Mouse (Mus musculus): ENCODE data around the gene Spem2. TPM values are rescaled to one million over a fixed set of nuclear protein-coding genes. Genes with fewer than 3 reads are reported as not detected.

Gene Spem2
- polyA plus RNA-seq, 1 experiment from 2014 or later: not detected

GRCm38 (mm10) chr11:69853994-69854393, 35.7 kb upstream of the Spem2 start:
- peaks cover 9% of the 10 kb centered on the region for H3K27me3 ChIP-seq (ENCODE audit: control insufficient read depth, insufficient read depth, low read length)
- no peak for ATAC-seq (ENCODE audit: low FRiP score, low TSS enrichment)
- WGBS: 63% methylated on average over 7 of the region's 7 CpGs

GRCm38 (mm10) chr11:69850754-69851153, 32.5 kb upstream of the Spem2 start:
- Histone ChIP-seq H3K4me3 (ENCODE audit: low read length) (no peak overlapping the region), H3K4me2 (replicated peaks; ENCODE audit: low read depth, low read length) (no peak overlapping the region), H3K9me3 (ENCODE audit: control insufficient read depth, low read length) (no peaks in the 10 kb centered on the region), H3K27me3 (ENCODE audit: control insufficient read depth, insufficient read depth, low read length) (no peaks in the 10 kb centered on the region), H3K36me3 (ENCODE audit: control insufficient read depth, insufficient read depth, low read length) (peaks cover 43% of the 10 kb centered on the region), H3K27ac (ENCODE audit: low read depth, low read length) (no peak overlapping the region), H3K9ac (ENCODE audit: low read depth, low read length) (no peak overlapping the region), H3K4me1 (ENCODE audit: control insufficient read depth, insufficient read depth, low read length) (peaks cover 12% of the 10 kb centered on the region)
- ATAC-seq (ENCODE audit: low FRiP score, low TSS enrichment): no peak
- WGBS: 73% methylated on average over 8 of the region's 8 CpGs

More at GRCm38 (mm10) chr11:69853994-69854393, 35.7 kb upstream of the Spem2 start:
- Histone ChIP-seq H3K4me2 (replicated peaks; ENCODE audit: low read depth, low read length) (no peak overlapping the region), H3K36me3 (ENCODE audit: control insufficient read depth, insufficient read depth, low read length) (peaks cover 33% of the 10 kb centered on the region), H3K4me1 (ENCODE audit: control insufficient read depth, insufficient read depth, low read length) (peaks cover 4% of the 10 kb centered on the region; the same call in 1 of the 2 replicates), H3K9ac (ENCODE audit: low read depth, low read length) (no peak overlapping the region), H3K9me3 (ENCODE audit: control insufficient read depth, low read length) (no peaks in the 10 kb centered on the region), H3K4me3 (ENCODE audit: low read length) (no peak overlapping the region), H3K27ac (ENCODE audit: low read depth, low read length) (no peak overlapping the region)

GRCm38 (mm10) chr11:69849884-69850283, 31.6 kb upstream of the Spem2 start:
- ATAC-seq (ENCODE audit: low FRiP score, low TSS enrichment): no peak
- no peak overlapping the region for H3K4me2 ChIP-seq (replicated peaks; ENCODE audit: low read depth, low read length)
- peaks cover 43% of the 10 kb centered on the region for H3K36me3 ChIP-seq (ENCODE audit: control insufficient read depth, insufficient read depth, low read length)
- H3K9me3 ChIP-seq (ENCODE audit: control insufficient read depth, low read length): no peaks in the 10 kb centered on the region
- no peak overlapping the region for H3K9ac ChIP-seq (ENCODE audit: low read depth, low read length)
- 93% methylated on average over 15 of the region's 15 CpGs for WGBS
- H3K27me3 ChIP-seq (ENCODE audit: control insufficient read depth, insufficient read depth, low read length): no peaks in the 10 kb centered on the region
- no peak overlapping the region for H3K4me3 ChIP-seq (ENCODE audit: low read length)
- H3K4me1 ChIP-seq (ENCODE audit: control insufficient read depth, insufficient read depth, low read length): peaks cover 8% of the 10 kb centered on the region; the same call in 1 of the 2 replicates
- H3K27ac ChIP-seq (ENCODE audit: low read depth, low read length): no peak overlapping the region

DNA sequence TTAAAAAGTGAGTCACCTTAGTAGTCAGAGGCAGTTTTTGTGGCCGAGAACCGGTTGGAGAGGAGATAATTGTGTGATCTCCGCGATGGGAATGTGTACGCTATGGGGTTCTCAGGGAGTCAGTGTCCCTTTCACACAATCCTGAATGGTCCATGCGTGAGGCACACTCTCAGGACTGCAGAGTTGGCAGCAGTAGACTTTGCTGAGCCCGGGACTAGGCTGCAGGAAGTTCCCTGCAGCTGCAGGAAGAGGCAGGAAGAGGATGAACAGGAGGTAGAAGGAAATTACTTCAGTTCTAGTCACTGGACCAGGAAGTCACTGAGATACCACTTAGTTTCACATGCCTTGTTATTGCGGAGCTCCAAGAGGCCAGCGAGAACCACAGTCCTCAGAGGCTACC, 30.9 kb upstream of the Spem2 start:
- Histone ChIP-seq H3K4me3 (ENCODE audit: low read length) (no peak overlapping the region), H3K36me3 (ENCODE audit: control insufficient read depth, insufficient read depth, low read length) (peaks cover 43% of the 10 kb centered on the region), H3K9me3 (ENCODE audit: control insufficient read depth, low read length) (no peaks in the 10 kb centered on the region), H3K9ac (ENCODE audit: low read depth, low read length) (no peak overlapping the region), H3K4me2 (replicated peaks; ENCODE audit: low read depth, low read length) (no peak overlapping the region), H3K27me3 (ENCODE audit: control insufficient read depth, insufficient read depth, low read length) (no peaks in the 10 kb centered on the region), H3K4me1 (ENCODE audit: control insufficient read depth, insufficient read depth, low read length) (peaks cover 8% of the 10 kb centered on the region; the same call in 1 of the 2 replicates), H3K27ac (ENCODE audit: low read depth, low read length) (no peak overlapping the region)
- 85% methylated on average over 9 of the region's 9 CpGs for WGBS
- no peak for ATAC-seq (ENCODE audit: low FRiP score, low TSS enrichment)

DNA sequence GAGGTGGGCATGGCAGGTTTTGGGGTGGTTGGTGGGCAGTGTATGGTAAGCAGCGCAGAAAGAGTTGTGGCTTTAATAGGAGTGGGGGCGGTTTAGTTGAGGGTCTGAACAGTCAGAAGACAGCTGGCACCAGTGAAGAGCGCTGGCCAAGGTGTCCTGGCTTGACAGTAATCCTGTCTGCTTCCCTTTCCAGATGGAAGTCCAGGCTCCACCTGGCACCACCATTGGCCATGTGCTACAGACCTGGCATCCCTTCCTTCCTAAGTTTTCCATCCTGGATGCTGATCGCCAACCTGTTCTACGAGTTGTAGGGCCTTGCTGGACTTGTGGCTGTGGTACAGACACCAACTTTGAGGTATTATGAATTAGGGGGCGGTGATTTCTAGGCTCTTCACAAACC, 29.8 kb upstream of the Spem2 start:
- peaks cover 43% of the 10 kb centered on the region for H3K36me3 ChIP-seq (ENCODE audit: control insufficient read depth, insufficient read depth, low read length)
- peak overlapping the region; percentile 82; the same call in 1 of the 2 replicates for H3K4me2 ChIP-seq (replicated peaks; ENCODE audit: low read depth, low read length)

GRCm38 (mm10) chr11:69846738-69847688, 28.7 kb upstream of the Spem2 start:
- ATAC-seq (ENCODE audit: low FRiP score, low TSS enrichment): peak; percentile 45
- Histone ChIP-seq H3K9me3 (ENCODE audit: control insufficient read depth, low read length) (no peaks in the 10 kb centered on the region), H3K9ac (ENCODE audit: low read depth, low read length) (peak overlapping the region; percentile 86), H3K4me1 (ENCODE audit: control insufficient read depth, insufficient read depth, low read length) (peaks cover 8% of the 10 kb centered on the region; the same call in 1 of the 2 replicates), H3K4me3 (ENCODE audit: low read length) (peak overlapping the region; percentile 80), H3K4me2 (replicated peaks; ENCODE audit: low read depth, low read length) (peak overlapping the region; percentile 82), H3K27me3 (ENCODE audit: control insufficient read depth, insufficient read depth, low read length) (no peaks in the 10 kb centered on the region), H3K36me3 (ENCODE audit: control insufficient read depth, insufficient read depth, low read length) (peaks cover 39% of the 10 kb centered on the region), H3K27ac (ENCODE audit: low read depth, low read length) (peak overlapping the region; percentile 97)
- 7% methylated on average over 37 of the region's 37 CpGs for WGBS

More for the DNA sequence above, 29.8 kb upstream of the Spem2 start:
- Histone ChIP-seq H3K9ac (ENCODE audit: low read depth, low read length) (no peak overlapping the region), H3K27me3 (ENCODE audit: control insufficient read depth, insufficient read depth, low read length) (no peaks in the 10 kb centered on the region), H3K4me3 (ENCODE audit: low read length) (peak overlapping the region; percentile 80; the same call in 1 of the 2 replicates), H3K27ac (ENCODE audit: low read depth, low read length) (no peak overlapping the region), H3K4me1 (ENCODE audit: control insufficient read depth, insufficient read depth, low read length) (peaks cover 8% of the 10 kb centered on the region; the same call in 1 of the 2 replicates), H3K9me3 (ENCODE audit: control insufficient read depth, low read length) (no peaks in the 10 kb centered on the region)
- ATAC-seq (ENCODE audit: low FRiP score, low TSS enrichment): no peak
- 97% methylated on average over 6 of the region's 6 CpGs for WGBS

GRCm38 (mm10) chr11:69846198-69846680, 28.0 kb upstream of the Spem2 start, which contains the start of gene Plscr3:
Gene Plscr3, plus strand, starts transcription at chr11:69846376.
- H3K27ac ChIP-seq (ENCODE audit: low read depth, low read length): peak within 1 kb of the TSS; percentile 97
- no peaks in the 10 kb centered on the region for H3K9me3 ChIP-seq (ENCODE audit: control insufficient read depth, low read length)
- no peaks in the 10 kb centered on the region for H3K27me3 ChIP-seq (ENCODE audit: control insufficient read depth, insufficient read depth, low read length)
- H3K4me2 ChIP-seq (replicated peaks; ENCODE audit: low read depth, low read length): peak within 1 kb of the TSS; percentile 82
- peaks cover 8% of the 10 kb centered on the region; the same call in 1 of the 2 replicates for H3K4me1 ChIP-seq (ENCODE audit: control insufficient read depth, insufficient read depth, low read length)
- peaks cover 32% of the 10 kb centered on the region for H3K36me3 ChIP-seq (ENCODE audit: control insufficient read depth, insufficient read depth, low read length)
- ATAC-seq (ENCODE audit: low FRiP score, low TSS enrichment): peak; percentile 94
- H3K9ac ChIP-seq (ENCODE audit: low read depth, low read length): peak within 1 kb of the TSS; percentile 86
- WGBS: under 1% methylated on average over 38 of the region's 38 CpGs
- peak within 1 kb of the TSS; percentile 80 for H3K4me3 ChIP-seq (ENCODE audit: low read length)

- H3K27ac ChIP-seq (ENCODE audit: low read depth, low read length): peak overlapping the region; percentile 83
- no peaks in the 10 kb centered on the region for H3K36me3 ChIP-seq (ENCODE audit: control insufficient read depth, insufficient read depth, low read length)
- H3K9ac ChIP-seq (ENCODE audit: low read depth, low read length): peak overlapping the region; percentile 63
- no peak for ATAC-seq (ENCODE audit: low FRiP score, low TSS enrichment)
- peak overlapping the region; percentile 73 for H3K4me3 ChIP-seq (ENCODE audit: low read length)
- WGBS: 2% methylated on average over 7 of the region's 7 CpGs
- H3K27me3 ChIP-seq (ENCODE audit: control insufficient read depth, insufficient read depth, low read length): 0 out of 2 replicates have a peak, but pooled peaks cover 2% of the 10 kb centered on the region
- H3K9me3 ChIP-seq (ENCODE audit: control insufficient read depth, low read length): no peaks in the 10 kb centered on the region
- H3K4me1 ChIP-seq (ENCODE audit: control insufficient read depth, insufficient read depth, low read length): peaks cover 42% of the 10 kb centered on the region
- H3K4me2 ChIP-seq (replicated peaks; ENCODE audit: low read depth, low read length): peak overlapping the region; percentile 98
Measured at GRCm38 (mm10) chr11:69838714-69839104, 20.4 kb upstream of the Spem2 start.
